ENCODE assay signal across 19 mouse cellular contexts in genomic region chr17:64199241-64199933, GRCm38 (mm10).
DNase-seq lines count a peak whose midpoint lies in the region; ATAC-seq and TF ChIP-seq lines count a peak whose summit lies in the region.
"Had no signal": no experiment of that assay in that cellular context is flagged by ENCODE, and none has a peak within 500 bp of the region (broad histone marks: within the 10 kb centered on the region; RNA-seq: fewer than 3 reads in every experiment).

No protein-coding gene starts in this region.

- TF ChIP-seq EP300 in stomach, postnatal 0 days (optimal IDR thresholded peaks at IDR 0.05): no peak

- H3K4me3 ChIP-seq in neural tube, embryonic 13.5 days: no peak overlapping the region
- no peak overlapping the region for H3K4me3 ChIP-seq in intestine, embryonic 16.5 days (ENCODE audit: low read length)
- H3K4me3 ChIP-seq in stomach, postnatal 0 days (ENCODE audit: low read depth, low read length): no peak overlapping the region
- H3K4me3 ChIP-seq: embryonic facial prominence, embryonic 15.5 days; erythroblast, embryonic 14.5 days; forebrain, embryonic 10.5 days; heart, embryonic 12.5 days; hindbrain, embryonic 15.5 days had no signal

- H3K4me1 ChIP-seq in neural tube, embryonic 13.5 days (replicated peaks): peaks cover 10% of the 10 kb centered on the region
- H3K4me1 ChIP-seq in intestine, embryonic 16.5 days (ENCODE audit: control insufficient read depth, insufficient read depth, low read length): no peaks in the 10 kb centered on the region; the same call in 1 of the 2 replicates
- H3K4me1 ChIP-seq in stomach, postnatal 0 days (replicated peaks; ENCODE audit: control insufficient read depth, insufficient read depth): no peaks in the 10 kb centered on the region
- H3K4me1 ChIP-seq: embryonic facial prominence, embryonic 15.5 days; heart, embryonic 12.5 days had no signal

- no peaks in the 10 kb centered on the region for H3K9me3 ChIP-seq in neural tube, embryonic 13.5 days
- no peaks in the 10 kb centered on the region for H3K9me3 ChIP-seq in intestine, embryonic 16.5 days (ENCODE audit: control insufficient read depth, low read length)
- H3K9me3 ChIP-seq in stomach, postnatal 0 days (ENCODE audit: control insufficient read depth, low read length): no peaks in the 10 kb centered on the region
- H3K9me3 ChIP-seq: embryonic facial prominence, embryonic 15.5 days; forebrain, embryonic 10.5 days; heart, embryonic 12.5 days; hindbrain, embryonic 15.5 days had no signal

- 0 out of 2 replicates have a peak overlapping the region, but pooled peaks have one; percentile 18 for H3K27ac ChIP-seq in neural tube, embryonic 13.5 days (replicated peaks)
- H3K27ac ChIP-seq in intestine, embryonic 16.5 days (ENCODE audit: low read length): no peak overlapping the region
- H3K27ac ChIP-seq in stomach, postnatal 0 days (replicated peaks): no peak overlapping the region
- H3K27ac ChIP-seq: embryonic facial prominence, embryonic 15.5 days; forebrain, embryonic 10.5 days had no signal

- no peak for TF ChIP-seq CTCF in stomach, postnatal 0 days (IDR thresholded peaks at IDR 0.05; ENCODE audit: low read depth)

- H3K36me3 ChIP-seq in neural tube, embryonic 13.5 days: no peaks in the 10 kb centered on the region
- no peaks in the 10 kb centered on the region for H3K36me3 ChIP-seq in intestine, embryonic 16.5 days (ENCODE audit: control insufficient read depth, insufficient read depth, low read length)
- H3K36me3 ChIP-seq in stomach, postnatal 0 days (ENCODE audit: control insufficient read depth, insufficient read depth, low read length): no peaks in the 10 kb centered on the region
- H3K36me3 ChIP-seq: embryonic facial prominence, embryonic 15.5 days; forebrain, embryonic 10.5 days; heart, embryonic 12.5 days; hindbrain, embryonic 15.5 days had no signal

- no peak for ATAC-seq in neural tube, embryonic 13.5 days (ENCODE audit: low read depth)
- ATAC-seq in intestine, embryonic 16.5 days: peak; percentile 95
- peak; percentile 82 for ATAC-seq in stomach, postnatal 0 days (ENCODE audit: low FRiP score, low TSS enrichment)

- peak; percentile 67 for DNase-seq in heart, adult 11 months
- no peak for DNase-seq in heart, postnatal 25 days (ENCODE audit: low spot score)
- no peak for DNase-seq in neural tube, embryonic 10.5 days (ENCODE audit: extremely low spot score, low spot score)
- DNase-seq in stomach, postnatal 0 days (ENCODE audit: low spot score): peak; percentile 68
- DNase-seq in frontal cortex, adult 2 months (ENCODE audit: extremely low spot score in 1 of 2, low spot score in 1 of 2): no peak
- no peak for DNase-seq in cerebellum, postnatal 36 days
- DNase-seq: adrenal gland, postnatal 10 days; gastrocnemius, postnatal 14 days; heart, postnatal 36 days; kidney, adult 11 months; kidney, adult 9 months had no signal

- intact Hi-C loops in heart, postnatal 25 days (cut with DNase I): no loop called here

- 89% methylated on average over 10 of the region's 10 CpGs for WGBS in neural tube, embryonic 13.5 days
- WGBS in intestine, embryonic 16.5 days: 80% methylated on average over 10 of the region's 10 CpGs
- 77% methylated on average over 10 of the region's 10 CpGs for WGBS in stomach, postnatal 0 days

- no peaks in the 10 kb centered on the region for H3K27me3 ChIP-seq in neural tube, embryonic 13.5 days
- H3K27me3 ChIP-seq in intestine, embryonic 16.5 days (replicated peaks; ENCODE audit: control insufficient read depth, insufficient read depth, low read length): no peaks in the 10 kb centered on the region
- H3K27me3 ChIP-seq in stomach, postnatal 0 days (ENCODE audit: control insufficient read depth, insufficient read depth, low read length): no peaks in the 10 kb centered on the region
- H3K27me3 ChIP-seq: CH12.LX; embryonic facial prominence, embryonic 15.5 days; heart, embryonic 12.5 days; hindbrain, embryonic 15.5 days had no signal

- no peak overlapping the region for H3K9ac ChIP-seq in neural tube, embryonic 13.5 days
- H3K9ac ChIP-seq in intestine, embryonic 16.5 days (ENCODE audit: low read depth, low read length): no peak overlapping the region
- no peak overlapping the region for H3K9ac ChIP-seq in stomach, postnatal 0 days (ENCODE audit: low read length)
- H3K9ac ChIP-seq: embryonic facial prominence, embryonic 15.5 days; heart, embryonic 12.5 days; hindbrain, embryonic 15.5 days had no signal

- H3K4me2 ChIP-seq in neural tube, embryonic 13.5 days: no peak overlapping the region
- H3K4me2 ChIP-seq in intestine, embryonic 16.5 days (ENCODE audit: low read depth, low read length): no peak overlapping the region
- H3K4me2 ChIP-seq in stomach, postnatal 0 days (replicated peaks; ENCODE audit: low read depth): no peak overlapping the region
- H3K4me2 ChIP-seq: embryonic facial prominence, embryonic 15.5 days; heart, embryonic 12.5 days had no signal

Comparison
In these comparisons a context has a peak if more than half of its experiments do, and no peak if none do; other contexts are left out.
1. DNase-seq: peak in heart, adult 11 months (single experiment) and stomach, postnatal 0 days (single experiment); none in heart, postnatal 25 days (single experiment), neural tube, embryonic 10.5 days (single experiment), frontal cortex, adult 2 months (0 of 2) and cerebellum, postnatal 36 days (0 of 2).